Comparison of ENCODE assay signal across 8 mouse cellular contexts in the genomic region with DNA sequence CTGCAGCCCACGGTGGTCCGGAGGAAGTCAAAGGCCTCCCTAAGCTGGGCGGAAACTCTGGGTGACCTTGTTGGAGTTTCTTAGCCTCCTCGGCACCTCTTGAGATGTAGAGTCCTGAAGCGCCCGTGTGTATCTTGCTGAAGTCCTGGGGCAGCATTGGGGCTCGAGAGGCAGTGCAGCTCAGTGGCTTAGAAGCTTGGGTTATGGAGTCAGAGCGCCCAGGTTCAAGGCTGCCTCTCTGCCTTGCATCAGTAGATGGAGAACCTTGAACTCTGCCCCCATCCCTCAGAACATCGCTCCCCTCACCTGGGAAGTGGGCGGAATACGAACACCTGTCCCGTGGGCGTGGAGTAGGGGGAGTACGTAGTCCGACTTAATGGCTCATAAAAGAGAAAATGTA. TPM values are rescaled to one million over a fixed set of nuclear protein-coding genes. Genes with fewer than 3 reads are reported as not detected.
DNase-seq lines count a peak whose midpoint lies in the region; ATAC-seq and TF ChIP-seq lines count a peak whose summit lies in the region.

No protein-coding gene starts in this region.

- peak overlapping the region; percentile 82 for H3K27ac ChIP-seq in layer of hippocampus, adult 2 months
- H3K27ac ChIP-seq in embryonic facial prominence, embryonic 13.5 days, result peak overlapping the region; percentile 83
- H3K27ac ChIP-seq in intestine, embryonic 15.5 days, result peak overlapping the region; percentile 66

- H3K9me3 ChIP-seq in embryonic facial prominence, embryonic 13.5 days, result no peaks in the 10 kb centered on the region
- H3K9me3 ChIP-seq in intestine, embryonic 15.5 days, result no peaks in the 10 kb centered on the region

- peak overlapping the region; percentile 2 for H3ac ChIP-seq in myocyte (ENCODE audit: control insufficient read depth, insufficient read length)

- TF ChIP-seq CTCF in layer of hippocampus, adult 2 months (conservative IDR thresholded peaks at IDR 0.05), result no peak

- intact Hi-C loops in gastrocnemius, postnatal 14 days (cut with DNase I; ENCODE audit: low total_unique reads), result no loop called here

- peak overlapping the region; percentile 77 for H3K9ac ChIP-seq in embryonic facial prominence, embryonic 13.5 days
- peak overlapping the region; percentile 66 for H3K9ac ChIP-seq in intestine, embryonic 15.5 days

- peak overlapping the region; percentile 84 for H3K4me2 ChIP-seq in embryonic facial prominence, embryonic 13.5 days
- H3K4me2 ChIP-seq in intestine, embryonic 15.5 days (replicated peaks), result peak overlapping the region; percentile 75
- peak overlapping the region; percentile 97 for H3K4me2 ChIP-seq in myocyte (ENCODE audit: low read depth)

- DNase-seq in layer of hippocampus, adult 2 months (ENCODE audit: low spot score in 2 of 2), result no peak
- DNase-seq in layer of hippocampus, postnatal 36 days, result no peak
- DNase-seq in gastrocnemius, adult 18-20 months (ENCODE audit: low spot score), result no peak
- no peak for DNase-seq in gastrocnemius, postnatal 25 days
- no peak for DNase-seq in gastrocnemius, postnatal 14 days

- peak overlapping the region; percentile 90 for H3K4me3 ChIP-seq in layer of hippocampus, adult 2 months
- H3K4me3 ChIP-seq in embryonic facial prominence, embryonic 13.5 days, result peak overlapping the region; percentile 80
- peak overlapping the region; percentile 64 for H3K4me3 ChIP-seq in intestine, embryonic 15.5 days (replicated peaks)
- H3K4me3 ChIP-seq in myocyte, result peak overlapping the region; percentile 78

- WGBS in embryonic facial prominence, embryonic 13.5 days, result 10% methylated on average over 15 of the region's 15 CpGs
- 6% methylated on average over 15 of the region's 15 CpGs for WGBS in intestine, embryonic 15.5 days

- peaks cover 6% of the 10 kb centered on the region for H3K36me3 ChIP-seq in embryonic facial prominence, embryonic 13.5 days
- no peaks in the 10 kb centered on the region; the same call in 1 of the 2 replicates for H3K36me3 ChIP-seq in intestine, embryonic 15.5 days
- H3K36me3 ChIP-seq in myocyte (ENCODE audit: control insufficient read depth, insufficient read depth), result no peaks in the 10 kb centered on the region

- H3K79me2 ChIP-seq in myocyte (ENCODE audit: control insufficient read depth, insufficient read depth), result peaks cover 33% of the 10 kb centered on the region

- no peaks in the 10 kb centered on the region for H3K27me3 ChIP-seq in embryonic facial prominence, embryonic 13.5 days
- H3K27me3 ChIP-seq in intestine, embryonic 15.5 days (replicated peaks), result no peaks in the 10 kb centered on the region
- no peaks in the 10 kb centered on the region for H3K27me3 ChIP-seq in myocyte (ENCODE audit: control insufficient read depth, insufficient read depth, insufficient read length)

- ATAC-seq in embryonic facial prominence, embryonic 13.5 days (ENCODE audit: insufficient number of reproducible peaks, insufficient read depth, low FRiP score, low TSS enrichment, low read depth), result no peak; the same call in 1 of the 2 replicates
- ATAC-seq in intestine, embryonic 15.5 days, result no peak

- H3K4me1 ChIP-seq in embryonic facial prominence, embryonic 13.5 days, result peaks cover 11% of the 10 kb centered on the region
- peaks cover 9% of the 10 kb centered on the region for H3K4me1 ChIP-seq in intestine, embryonic 15.5 days (replicated peaks)

- no peak for TF ChIP-seq POLR2A in myocyte (IDR thresholded peaks at IDR 0.05; ENCODE audit: insufficient read length, low read depth)

TF ChIP-seq in myocyte, 11 proteins besides CTCF, POLR2A, EP300 and RAD21:
- no peak for TF ChIP-seq MAX (IDR thresholded peaks at IDR 0.05; ENCODE audit: low read depth)
- TF ChIP-seq E2F4 (IDR thresholded peaks at IDR 0.05; ENCODE audit: insufficient read depth), result no peak
- TF ChIP-seq POLR2AphosphoS2 (IDR thresholded peaks at IDR 0.05; ENCODE audit: insufficient read length, low read depth), result no peak
- TF ChIP-seq MYOD1 (IDR thresholded peaks at IDR 0.05; ENCODE audit: control insufficient read depth in 1 of 3, insufficient read length in 2 of 3, low read depth in 2 of 3), result no peak
- TF ChIP-seq REST (IDR thresholded peaks at IDR 0.05; ENCODE audit: insufficient read depth, insufficient read length), result no peak
- no peak for TF ChIP-seq TCF12 (IDR thresholded peaks at IDR 0.05; ENCODE audit: insufficient read depth, poor library complexity, severe bottlenecking)
- no peak for TF ChIP-seq SRF (IDR thresholded peaks at IDR 0.05; ENCODE audit: control insufficient read depth, insufficient read length, low read depth)
- no peak for TF ChIP-seq USF1 (IDR thresholded peaks at IDR 0.05; ENCODE audit: low read depth)
- no peak for TF ChIP-seq TCF3 (IDR thresholded peaks at IDR 0.05; ENCODE audit: insufficient read length, low read depth)
- no peak for TF ChIP-seq CEBPB (IDR thresholded peaks at IDR 0.05; ENCODE audit: insufficient read depth, poor library complexity, severe bottlenecking)
- no peak for TF ChIP-seq MYOG (IDR thresholded peaks at IDR 0.05; ENCODE audit: control insufficient read depth in 1 of 3, insufficient read depth in 1 of 3, insufficient read length in 2 of 3, low read depth in 2 of 3)

RNA-seq across cellular contexts. Expression of gene Dhx35, which starts 0.4 kb away (rescaled TPM):
- total RNA-seq in layer of hippocampus, adult 2 months (2021), result 10 to 100 TPM; 17.2 to 19.3 TPM
- total RNA-seq in layer of hippocampus, postnatal 36 days (2021), result 10 to 100 TPM; 14.6 to 21.0 TPM
- polyA plus RNA-seq in embryonic facial prominence, embryonic 13.5 days (2015; fragmentation: Nextera tagmentation; extraction: Ambion mirVana), result 15.1 and 16.5 TPM in 2 replicates
- 13.3 and 13.6 TPM in 2 replicates for polyA plus RNA-seq in intestine, embryonic 15.5 days (2015; fragmentation: Nextera tagmentation; extraction: Ambion mirVana)
- 10.4 TPM for polyA plus RNA-seq in myocyte (2012; fragmentation: generic; extraction: Trizol)
- 10 to 100 TPM in 1 of 2 experiments, 1 to 10 TPM in 1; 9.5 to 10.9 TPM for total RNA-seq in gastrocnemius, adult 18-20 months (2021)
- 1 to 10 TPM; 7.9 to 8.0 TPM for total RNA-seq in gastrocnemius, postnatal 25 days (2021)
- 1 to 10 TPM; 7.2 to 7.8 TPM for total RNA-seq in gastrocnemius, postnatal 14 days (2021)

RNA-seq across cellular contexts. Expression of gene Fam83d, which starts 27.1 kb away (rescaled TPM):
- total RNA-seq in layer of hippocampus, adult 2 months (2021), result 1 to 10 TPM; 4.7 to 6.0 TPM
- 1 to 10 TPM; 4.4 to 5.4 TPM for total RNA-seq in layer of hippocampus, postnatal 36 days (2021)
- polyA plus RNA-seq in embryonic facial prominence, embryonic 13.5 days (2015; fragmentation: Nextera tagmentation; extraction: Ambion mirVana), result 46.8 and 47.5 TPM in 2 replicates
- polyA plus RNA-seq in intestine, embryonic 15.5 days (2015; fragmentation: Nextera tagmentation; extraction: Ambion mirVana), result 43.7 and 45.4 TPM in 2 replicates
- 7.2 TPM for polyA plus RNA-seq in myocyte (2012; fragmentation: generic; extraction: Trizol)
- total RNA-seq in gastrocnemius, adult 18-20 months (2021), result 1 to 10 TPM; 2.0 to 4.1 TPM
- total RNA-seq in gastrocnemius, postnatal 25 days (2021), result 1 to 10 TPM; 1.2 to 2.3 TPM
- total RNA-seq in gastrocnemius, postnatal 14 days (2021), result 1 to 10 TPM; 2.5 to 3.7 TPM
